Mouse (Mus musculus) CH12.LX (cell line): ENCODE data around the gene Psma7.

ENCODE experiments used
- CTCF ChIP-seq, 2 experiments: IDR thresholded peaks in 1 of 2; conservative IDR thresholded peaks in 1 of 2; 2 replicates each; pipeline ENCODE4 v1.5.1; 2011 to 2012; ENCODE audit warnings: low read depth in 2 of 2, low read length in 2 of 2, improper control_type of control experiment in 1 of 2, inconsistent platforms in 1 of 2, mild to moderate bottlenecking in 1 of 2, moderate library complexity in 1 of 2
- ELF1 ChIP-seq: IDR thresholded peaks from 2 replicates; pipeline ENCODE4 v1.6.1; 2014; ENCODE audit warnings: low read depth, mild to moderate bottlenecking, inconsistent platforms, low read length, improper control_type of control experiment

- TF ChIP-seq ELF1 (no peak), CTCF (conservative IDR thresholded peaks at IDR 0.05 in 1 of 2, IDR thresholded peaks at IDR 0.05 in 1 of 2; ENCODE audit: low read depth in 2 of 2, low read length in 2 of 2) (no peak)
Measured at GRCm38 (mm10) chr2:180086637-180087027, 44.4 kb upstream of the Psma7 start.
